Mouse (Mus musculus) cerebellum, adult 9-11 months (tissue): ENCODE results near the gene Mrpl51.

Experiments used
- DNase-seq: peaks from one replicate; pipeline ENCODE4 v3.0.0; 2022

The Mrpl51 gene

DNA sequence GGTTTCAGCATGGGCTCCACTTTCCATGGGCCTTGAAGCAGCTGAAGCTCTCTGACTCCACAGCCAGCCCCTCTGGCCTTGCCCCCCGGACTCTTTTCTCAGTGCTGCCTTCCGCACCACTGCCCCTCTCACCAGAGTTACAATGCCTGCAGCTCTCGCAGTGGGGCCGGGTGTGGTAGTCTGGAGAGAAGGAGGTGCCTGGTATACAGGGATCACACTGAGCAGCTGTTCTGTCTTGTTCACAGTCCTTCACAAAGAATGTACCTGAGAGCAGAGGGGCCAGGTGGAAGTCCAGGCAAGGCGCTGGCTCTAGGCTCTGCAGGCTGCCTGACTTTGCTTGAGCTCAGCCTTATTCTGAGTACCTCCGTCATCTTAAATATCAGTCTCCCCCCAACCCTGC, 44.7 kb downstream of the Mrpl51 start:
- no peak for DNase-seq

DNA sequence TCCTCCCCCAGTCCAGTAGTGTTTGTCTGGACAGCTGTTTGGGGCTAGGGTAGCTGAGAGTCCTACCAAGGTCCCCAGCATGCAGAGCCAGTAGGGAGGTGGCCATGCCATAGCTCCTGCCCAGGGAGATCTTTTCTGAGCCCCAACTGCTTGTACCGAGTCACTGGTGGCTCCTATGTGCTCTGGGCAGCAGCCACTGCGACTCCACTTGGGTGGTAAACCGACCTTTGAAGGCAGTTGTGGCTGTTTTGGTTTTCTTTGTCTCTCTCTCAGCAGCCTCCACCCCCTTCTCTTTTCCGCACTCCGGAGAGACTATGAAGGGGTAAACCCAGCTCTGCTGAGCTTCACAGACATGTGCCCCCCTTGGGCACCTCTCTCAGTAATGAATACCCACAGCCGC, 45.2 kb downstream of the Mrpl51 start, which contains the start of gene Cd27:
Gene Cd27, minus strand, starts transcription at position 229 of the 400 bp plus-strand sequence.
- DNase-seq, result no peak

DNA sequence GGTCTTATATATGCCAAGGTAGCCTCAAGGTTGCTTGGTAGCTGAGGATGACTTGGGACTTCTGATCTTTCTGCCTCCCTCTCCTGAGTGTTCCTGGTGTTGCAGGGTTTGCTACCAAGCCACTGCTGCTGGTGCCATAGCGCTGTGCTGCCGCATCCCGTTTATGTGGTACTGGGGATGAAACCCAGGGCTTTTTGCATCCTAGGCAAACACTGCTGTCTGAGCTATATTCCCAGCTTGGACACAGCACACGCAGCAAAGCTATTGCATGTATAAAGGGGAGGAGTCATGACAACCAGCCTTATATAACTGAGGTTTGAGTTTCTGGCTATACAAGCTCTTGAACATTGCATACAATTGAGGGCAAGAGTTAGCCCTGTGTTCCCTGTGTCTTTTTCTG, 45.8 kb downstream of the Mrpl51 start:
- no peak for DNase-seq

DNA sequence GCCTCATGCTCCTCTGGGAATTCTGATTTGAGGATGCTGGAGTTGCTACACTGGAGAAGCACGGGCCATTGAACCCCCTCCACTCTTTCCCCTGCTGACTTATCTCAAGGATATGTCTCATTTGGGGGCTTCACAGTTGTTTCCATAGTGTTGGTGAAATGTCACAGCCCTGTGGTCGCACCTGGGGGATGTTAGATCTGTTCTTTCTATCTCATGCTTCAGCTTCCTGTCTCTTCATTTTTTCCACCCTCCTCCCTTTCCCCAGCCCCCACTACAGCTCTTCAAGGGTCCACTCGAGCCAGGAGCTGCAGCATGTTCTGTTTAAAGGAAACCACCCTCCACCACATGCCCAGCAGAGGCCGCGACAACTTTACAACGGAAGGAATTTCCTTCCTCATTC, 46.8 kb downstream of the Mrpl51 start:
- no peak for DNase-seq

DNA sequence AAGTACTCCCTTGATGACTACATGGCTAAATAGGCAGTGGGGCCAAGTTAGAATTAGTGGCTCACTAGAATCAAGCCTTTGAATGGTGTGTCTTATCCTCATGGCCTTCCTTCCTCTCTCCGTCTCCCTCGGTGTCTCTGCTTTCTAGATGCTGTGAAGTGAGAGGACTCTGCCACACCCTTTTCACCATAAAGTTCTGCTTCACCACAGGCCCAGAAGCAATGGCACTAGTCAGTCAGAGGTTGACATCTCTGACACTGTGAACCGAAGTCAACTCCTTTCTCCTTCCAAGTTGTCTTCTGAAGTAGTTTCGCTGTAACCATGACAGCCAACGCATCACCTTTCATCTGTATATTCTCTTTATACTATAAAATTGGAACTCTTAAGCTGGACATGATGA, 47.9 kb downstream of the Mrpl51 start:
- no peak for DNase-seq

DNA sequence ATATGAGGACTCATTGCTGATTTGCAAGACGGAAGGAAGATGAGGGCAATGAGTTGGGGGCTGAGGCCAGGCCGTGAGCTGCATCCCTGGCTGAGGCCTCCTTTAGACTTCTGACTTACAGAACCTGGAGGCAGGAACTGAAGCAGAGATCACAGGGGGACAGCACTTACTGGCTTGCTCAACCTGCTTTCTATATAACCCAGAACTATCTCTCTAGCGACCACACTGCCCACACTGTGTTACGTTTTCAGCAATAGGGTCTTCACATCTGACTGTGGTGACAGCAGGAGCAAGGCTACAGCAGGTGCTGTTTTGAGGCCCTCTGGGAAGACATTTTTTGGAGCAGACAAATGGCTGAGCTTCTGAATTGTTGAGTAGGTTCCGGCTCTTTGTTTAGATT, 49.0 kb downstream of the Mrpl51 start:
- DNase-seq, result no peak

DNA sequence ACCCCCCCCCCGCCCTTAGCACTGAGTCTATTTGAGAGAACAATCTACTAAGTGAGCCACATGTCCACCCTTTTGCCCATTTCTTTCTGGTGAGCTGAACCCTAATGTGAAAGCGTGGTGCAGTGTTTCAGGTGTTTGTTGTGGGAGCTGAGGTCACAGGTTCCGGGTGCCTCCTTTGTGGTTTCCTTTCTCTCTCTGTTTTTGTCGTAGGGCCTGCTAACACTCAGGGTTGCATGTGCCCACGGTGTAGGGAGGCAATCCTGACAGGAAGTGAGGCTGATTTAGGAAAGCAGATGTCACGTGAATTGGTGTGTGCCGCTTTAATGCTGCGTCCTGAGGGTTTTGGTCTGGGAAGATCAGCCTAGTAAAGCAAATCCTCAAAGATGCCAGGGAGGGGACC, 50.0 kb downstream of the Mrpl51 start:
- no peak for DNase-seq

DNA sequence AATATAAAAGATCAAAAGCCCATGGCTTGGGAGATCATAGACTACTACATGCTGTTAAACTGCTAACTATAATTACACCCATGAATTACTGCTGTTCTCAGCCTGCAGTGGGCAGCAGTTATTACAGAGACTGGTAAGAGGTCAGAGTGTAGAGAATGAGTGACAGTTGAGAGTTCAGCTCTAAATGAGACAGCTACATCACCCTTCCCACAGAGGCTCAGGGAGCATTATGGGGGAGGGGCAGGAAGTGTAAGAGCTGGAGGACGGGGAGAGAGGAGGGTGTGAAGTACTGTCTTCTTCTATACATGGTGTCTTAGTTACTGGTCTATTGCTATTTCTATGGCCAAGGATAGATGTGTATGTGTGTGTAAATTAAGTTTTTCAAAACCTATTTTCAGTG, 53.0 kb downstream of the Mrpl51 start:
- DNase-seq, result no peak
